Mouse (Mus musculus): ENCODE results near the gene C1rb.

DNA sequence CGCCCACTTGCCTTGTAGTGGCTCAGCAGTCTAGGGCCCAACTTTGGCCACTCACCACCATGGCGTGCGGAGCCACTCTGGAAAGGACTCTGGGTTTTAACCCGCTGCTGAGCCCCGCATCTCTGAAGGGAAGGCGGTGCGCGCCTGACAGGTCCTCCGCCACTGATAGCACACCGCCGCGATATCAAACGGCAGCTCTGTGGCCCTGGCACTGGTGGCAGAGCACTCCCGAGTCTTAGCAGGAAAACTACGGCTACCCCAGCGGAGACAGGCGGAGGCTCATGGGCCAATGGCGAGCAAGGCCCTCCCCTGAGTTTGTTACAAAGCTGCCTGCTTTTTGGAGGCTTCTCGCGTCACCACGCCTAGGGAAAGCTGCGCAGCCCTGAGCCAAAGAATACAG is 17.3 kb upstream of the C1rb start:
- no peak for TF ChIP-seq EP300 (IDR thresholded peaks at IDR 0.05)
- TF ChIP-seq CTCF (IDR thresholded peaks at IDR 0.05): no peak

Measured in lung, postnatal 0 days (tissue).